Mouse (Mus musculus): ENCODE results near the gene Ccdc162. TPM values are rescaled to one million over a fixed set of nuclear protein-coding genes. Genes with fewer than 3 reads are reported as not detected.

Gene Ccdc162
- total and polyA plus RNA-seq, 2 experiments from 2014 or later: 1.2 to 3.2 TPM

DNA sequence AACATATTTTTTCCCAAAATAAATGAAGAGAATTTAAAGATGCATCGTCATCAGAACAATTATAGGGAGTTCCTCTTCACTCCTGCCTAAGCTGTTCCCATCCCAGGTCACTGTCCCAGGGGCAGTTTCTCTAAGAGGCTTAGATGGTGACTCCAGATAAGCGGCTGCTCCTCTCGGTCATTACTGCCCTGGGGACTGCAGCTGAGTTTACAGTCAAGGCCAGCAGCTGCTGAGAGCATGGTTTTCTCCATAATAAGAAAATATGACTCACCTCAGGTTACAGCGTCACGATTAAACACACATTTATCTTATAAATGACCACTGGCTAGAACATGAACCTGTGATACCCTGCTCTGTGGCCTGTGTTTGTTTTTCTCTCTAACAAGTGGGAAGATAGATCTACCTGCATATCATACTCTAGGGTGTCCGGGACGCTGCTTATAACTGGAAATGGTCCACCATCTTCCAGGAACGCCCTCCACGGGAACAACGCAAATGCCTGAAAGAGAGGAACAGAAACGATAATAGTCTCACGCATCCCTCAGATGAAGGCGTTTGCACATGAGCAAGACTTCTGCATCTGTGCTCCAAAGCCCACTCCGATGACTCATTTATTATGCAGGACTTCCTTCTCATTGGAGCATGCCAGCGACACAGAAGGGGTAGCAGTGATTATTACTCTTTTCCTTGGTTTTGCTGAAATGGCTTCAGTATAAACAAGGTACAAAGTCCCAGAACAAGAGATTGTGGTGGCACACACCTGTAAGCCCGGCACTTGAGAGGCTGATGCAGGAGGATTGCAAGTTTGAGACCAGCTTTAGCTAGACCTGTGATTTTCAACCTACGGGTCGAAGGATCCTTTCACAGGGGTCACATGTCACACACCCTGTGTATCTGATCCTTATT lies 129.2 kb downstream of the Ccdc162 start:
- ATAC-seq: no peak
- 85% methylated on average over 18 of the region's 18 CpGs for WGBS

DNA sequence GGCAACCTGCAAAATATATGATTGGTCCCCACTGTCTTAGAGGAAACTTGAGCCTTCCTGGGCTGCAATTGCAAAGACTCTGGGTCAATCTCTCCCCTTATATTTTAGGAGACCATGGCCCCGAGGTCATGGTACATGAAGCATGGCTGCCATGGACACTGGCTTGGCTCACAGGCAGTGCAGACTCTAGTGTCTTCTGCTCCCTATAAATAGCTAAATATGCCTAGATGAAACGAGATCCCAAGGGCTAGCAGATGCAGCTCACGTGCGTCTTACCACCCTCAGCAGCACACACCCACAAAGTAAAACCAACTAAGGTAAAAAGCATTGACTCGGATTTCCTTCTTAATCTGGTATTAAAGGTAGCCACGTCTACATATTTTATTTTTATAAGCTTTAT lies 133.1 kb downstream of the Ccdc162 start:
- ATAC-seq: no peak
- Histone ChIP-seq H3K9ac (no peak overlapping the region), H3K9me3 (ENCODE audit: low read length) (no peaks in the 10 kb centered on the region), H3K4me3 (ENCODE audit: low read depth, low read length) (no peak overlapping the region), H3K27ac (ENCODE audit: low read depth, low read length) (no peak overlapping the region), H3K36me3 (ENCODE audit: insufficient read depth) (no peaks in the 10 kb centered on the region), H3K4me2 (ENCODE audit: low read depth) (no peak overlapping the region), H3K4me1 (ENCODE audit: insufficient read depth) (no peaks in the 10 kb centered on the region), H3K27me3 (ENCODE audit: insufficient read depth, low read length) (no peaks in the 10 kb centered on the region)
- 59% methylated on average over 6 of the region's 6 CpGs for WGBS
- DNase-seq: no peak
- TF ChIP-seq CTCF (IDR thresholded peaks at IDR 0.05; ENCODE audit: low read depth): no peak

More for the DNA sequence above, 129.2 kb downstream of the Ccdc162 start:
- Histone ChIP-seq H3K9ac (no peak overlapping the region), H3K27ac (ENCODE audit: low read depth, low read length) (no peak overlapping the region), H3K4me1 (ENCODE audit: insufficient read depth) (no peaks in the 10 kb centered on the region), H3K36me3 (ENCODE audit: insufficient read depth) (no peaks in the 10 kb centered on the region), H3K9me3 (ENCODE audit: low read length) (no peaks in the 10 kb centered on the region), H3K27me3 (ENCODE audit: insufficient read depth, low read length) (no peaks in the 10 kb centered on the region), H3K4me3 (ENCODE audit: low read depth, low read length) (no peak overlapping the region), H3K4me2 (ENCODE audit: low read depth) (no peak overlapping the region)
- DNase-seq: no peak
- TF ChIP-seq CTCF (IDR thresholded peaks at IDR 0.05; ENCODE audit: low read depth): no peak

DNA sequence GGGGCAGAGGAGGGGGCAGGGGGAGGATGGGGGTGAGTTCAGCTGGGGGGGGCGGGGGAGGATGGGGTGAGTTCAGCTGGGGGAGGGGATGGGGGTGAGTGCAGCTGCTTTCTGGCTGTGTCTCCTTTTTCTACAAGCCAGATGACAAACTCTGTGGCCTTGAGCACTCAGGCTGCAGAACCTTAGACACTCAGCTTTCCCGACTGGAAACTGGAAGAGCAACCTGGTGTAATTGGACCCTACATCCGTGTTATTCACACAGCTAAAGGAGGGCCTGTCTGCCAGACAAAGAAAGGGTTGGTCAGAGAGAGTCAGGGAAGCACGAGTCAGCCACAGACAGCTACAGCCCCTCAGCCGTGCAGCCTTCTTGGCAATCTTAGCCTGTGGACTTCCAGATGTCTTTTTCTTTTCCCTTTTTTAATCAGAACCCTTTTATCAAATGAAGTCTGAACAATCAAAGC lies 133.5 kb downstream of the Ccdc162 start:
- 14% methylated on average over 5 of the region's 5 CpGs for WGBS
- no peak for TF ChIP-seq CTCF (IDR thresholded peaks at IDR 0.05; ENCODE audit: low read depth)
- no peak for ATAC-seq
- no peak for DNase-seq
- no peak overlapping the region for H3K27ac ChIP-seq (ENCODE audit: low read depth, low read length)
- H3K27me3 ChIP-seq (ENCODE audit: insufficient read depth, low read length): no peaks in the 10 kb centered on the region
- no peaks in the 10 kb centered on the region for H3K4me1 ChIP-seq (ENCODE audit: insufficient read depth)
- H3K9ac ChIP-seq: no peak overlapping the region
- H3K4me3 ChIP-seq (ENCODE audit: low read depth, low read length): no peak overlapping the region
- no peak overlapping the region for H3K4me2 ChIP-seq (ENCODE audit: low read depth)
- no peaks in the 10 kb centered on the region for H3K9me3 ChIP-seq (ENCODE audit: low read length)
- H3K36me3 ChIP-seq (ENCODE audit: insufficient read depth): no peaks in the 10 kb centered on the region

DNA sequence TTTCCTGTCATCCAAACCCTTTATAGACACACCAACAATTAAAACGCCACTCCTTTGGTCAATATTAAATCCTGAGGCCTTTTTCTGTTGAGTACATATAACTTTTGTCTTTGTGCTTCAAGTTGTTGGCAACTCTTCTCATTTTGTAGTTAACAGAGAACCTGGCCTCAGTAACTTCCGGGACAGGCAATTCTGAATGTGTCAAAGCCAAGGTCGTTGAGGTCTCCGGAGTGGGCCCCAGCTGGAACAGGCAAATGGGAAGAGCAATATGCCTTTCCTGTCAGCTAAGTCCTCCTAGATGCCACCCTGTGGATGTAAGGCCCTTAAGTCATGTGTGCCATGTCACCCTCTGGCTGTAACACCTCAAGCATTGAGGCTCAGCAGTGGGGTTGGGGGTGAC lies 136.0 kb downstream of the Ccdc162 start:
- ATAC-seq (no peak), DNase-seq (no peak)
- no peak for TF ChIP-seq CTCF (IDR thresholded peaks at IDR 0.05; ENCODE audit: low read depth)
- no peak overlapping the region for H3K4me2 ChIP-seq (ENCODE audit: low read depth)
- no peak overlapping the region for H3K4me3 ChIP-seq (ENCODE audit: low read depth, low read length)
- no peak overlapping the region for H3K27ac ChIP-seq (ENCODE audit: low read depth, low read length)
- H3K36me3 ChIP-seq (ENCODE audit: insufficient read depth): no peaks in the 10 kb centered on the region
- H3K27me3 ChIP-seq (ENCODE audit: insufficient read depth, low read length): no peaks in the 10 kb centered on the region
- no peaks in the 10 kb centered on the region for H3K9me3 ChIP-seq (ENCODE audit: low read length)
- H3K9ac ChIP-seq: no peak overlapping the region
- H3K4me1 ChIP-seq (ENCODE audit: insufficient read depth): no peaks in the 10 kb centered on the region
- 79% methylated on average over 4 of the region's 4 CpGs for WGBS

DNA sequence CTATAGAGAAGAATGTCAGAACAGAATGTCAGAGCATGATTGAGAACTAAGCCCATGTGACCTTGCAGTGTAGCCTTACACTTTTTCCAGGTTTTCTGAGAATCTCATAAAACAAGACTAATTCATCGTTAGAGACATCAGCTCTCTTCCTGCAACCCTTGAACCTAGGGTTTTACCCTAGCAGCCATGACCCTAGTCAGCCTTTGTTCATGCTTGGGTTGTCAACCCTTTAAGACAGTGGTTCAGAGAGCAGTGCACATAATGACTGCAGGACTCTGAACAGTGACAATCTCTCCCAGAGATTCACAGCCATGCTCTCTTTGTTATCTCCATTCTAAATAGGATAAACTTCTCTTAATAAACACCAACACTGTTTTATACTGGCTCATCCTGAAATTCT lies 137.9 kb downstream of the Ccdc162 start:
- no peak overlapping the region for H3K4me2 ChIP-seq (ENCODE audit: low read depth)
- H3K9me3 ChIP-seq (ENCODE audit: low read length): no peaks in the 10 kb centered on the region
- no peaks in the 10 kb centered on the region for H3K36me3 ChIP-seq (ENCODE audit: insufficient read depth)
- H3K9ac ChIP-seq: no peak overlapping the region
- DNase-seq (no peak), ATAC-seq (no peak)
- 67% methylated on average over 1 of the region's 1 CpGs for WGBS
- no peak overlapping the region for H3K4me3 ChIP-seq (ENCODE audit: low read depth, low read length)
- H3K4me1 ChIP-seq (ENCODE audit: insufficient read depth): no peaks in the 10 kb centered on the region
- no peak for TF ChIP-seq CTCF (IDR thresholded peaks at IDR 0.05; ENCODE audit: low read depth)
- H3K27ac ChIP-seq (ENCODE audit: low read depth, low read length): no peak overlapping the region
- H3K27me3 ChIP-seq (ENCODE audit: insufficient read depth, low read length): no peaks in the 10 kb centered on the region

DNA sequence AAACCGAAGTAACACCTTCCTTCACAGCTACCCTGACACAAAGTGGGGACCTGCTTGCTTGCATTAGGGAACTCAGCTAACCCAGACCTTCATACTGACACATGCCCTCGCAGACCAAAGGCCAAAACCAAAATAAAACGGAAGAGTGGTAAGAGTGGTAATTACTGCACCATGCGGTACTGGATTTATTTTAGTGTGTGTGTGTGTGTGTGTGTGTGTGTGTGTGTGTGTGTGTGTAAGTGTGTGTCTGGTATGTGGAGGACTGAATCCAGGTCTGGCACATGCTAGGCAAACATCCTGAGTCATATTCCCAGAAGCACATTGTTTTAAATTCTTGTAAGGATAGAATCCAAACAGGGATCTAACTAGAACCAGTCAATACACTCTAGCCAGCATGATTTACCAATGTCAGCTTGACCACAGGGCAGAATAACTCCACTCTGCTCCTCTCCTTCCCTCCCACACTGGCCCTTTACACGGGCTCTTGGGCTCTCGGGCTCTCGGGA lies 140.1 kb downstream of the Ccdc162 start:
- H3K27me3 ChIP-seq (ENCODE audit: insufficient read depth, low read length): no peaks in the 10 kb centered on the region
- H3K4me1 ChIP-seq (ENCODE audit: insufficient read depth): no peaks in the 10 kb centered on the region
- no peak for TF ChIP-seq CTCF (IDR thresholded peaks at IDR 0.05; ENCODE audit: low read depth)
- DNase-seq (no peak), ATAC-seq (no peak)
- H3K36me3 ChIP-seq (ENCODE audit: insufficient read depth): no peaks in the 10 kb centered on the region
- H3K27ac ChIP-seq (ENCODE audit: low read depth, low read length): no peak overlapping the region
- H3K4me2 ChIP-seq (ENCODE audit: low read depth): no peak overlapping the region
- H3K9ac ChIP-seq: no peak overlapping the region
- WGBS: 86% methylated on average over 7 of the region's 7 CpGs
- no peak overlapping the region for H3K4me3 ChIP-seq (ENCODE audit: low read depth, low read length)
- H3K9me3 ChIP-seq (ENCODE audit: low read length): no peaks in the 10 kb centered on the region

Data from forebrain, postnatal 0 days (tissue).